Mouse (Mus musculus) natural killer cell, adult 2 months (primary cell): ENCODE results near the gene Fzd2.
"Not testable (repeated sequence)": the region's sequence is repeated elsewhere in the genome, so short reads cannot be mapped to it uniquely, and the experiment has no call there.

ENCODE experiments used
- DNase-seq, 2 experiments: peaks; one replicate each; pipeline ENCODE4 v3.0.0; 2022; ENCODE audit warnings: low spot score in 2 of 2

Gene Fzd2

GRCm38 (mm10) chr11:102581281-102582015 is 22.7 kb upstream of the Fzd2 start:
- DNase-seq, result no peak

- no peak for DNase-seq
Observed at GRCm38 (mm10) chr11:102582016-102582610, 22.1 kb upstream of the Fzd2 start.

DNA sequence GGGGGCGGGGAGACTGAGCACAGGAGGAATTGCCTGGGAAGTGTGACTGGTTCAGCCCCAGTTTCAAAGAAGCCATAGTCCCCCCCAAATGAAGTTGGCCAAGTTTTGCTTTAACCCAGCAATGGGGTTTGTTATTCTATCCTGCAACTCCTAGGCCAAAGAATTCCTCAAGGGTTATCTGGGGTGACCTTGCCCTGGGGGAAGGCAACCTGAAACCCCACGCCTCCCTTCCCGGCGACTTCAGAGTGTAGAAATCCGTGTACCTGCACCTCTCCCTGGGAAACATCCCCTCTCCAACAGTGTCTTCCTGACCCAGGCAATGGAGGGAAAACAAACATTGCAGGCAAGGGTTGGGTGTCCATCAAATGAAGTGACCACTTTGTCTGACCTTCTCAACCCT is 21.5 kb upstream of the Fzd2 start:
- DNase-seq, result no peak

- no peak for DNase-seq
Observed at GRCm38 (mm10) chr11:102586445-102587130, 17.6 kb upstream of the Fzd2 start.

DNA sequence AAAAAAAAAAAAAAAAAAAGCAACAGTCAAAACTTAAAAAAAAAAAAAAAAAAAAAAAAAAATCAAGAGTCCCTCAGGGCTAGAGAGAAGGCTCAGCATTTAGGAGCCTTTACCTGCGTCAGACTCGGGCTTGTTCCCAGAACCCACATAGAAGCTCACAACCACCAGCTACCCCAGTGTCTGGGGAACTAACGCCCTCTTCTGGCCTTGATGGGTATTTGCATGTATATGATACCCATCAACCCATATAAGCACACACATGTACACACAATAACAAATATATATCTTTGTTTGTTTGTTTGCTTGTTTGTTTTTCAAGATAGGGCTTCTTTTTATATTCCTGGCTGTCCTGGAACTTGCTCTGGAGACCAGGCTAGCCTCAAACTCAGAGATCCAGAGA is 16.6 kb upstream of the Fzd2 start:
- DNase-seq, result no peak

DNA sequence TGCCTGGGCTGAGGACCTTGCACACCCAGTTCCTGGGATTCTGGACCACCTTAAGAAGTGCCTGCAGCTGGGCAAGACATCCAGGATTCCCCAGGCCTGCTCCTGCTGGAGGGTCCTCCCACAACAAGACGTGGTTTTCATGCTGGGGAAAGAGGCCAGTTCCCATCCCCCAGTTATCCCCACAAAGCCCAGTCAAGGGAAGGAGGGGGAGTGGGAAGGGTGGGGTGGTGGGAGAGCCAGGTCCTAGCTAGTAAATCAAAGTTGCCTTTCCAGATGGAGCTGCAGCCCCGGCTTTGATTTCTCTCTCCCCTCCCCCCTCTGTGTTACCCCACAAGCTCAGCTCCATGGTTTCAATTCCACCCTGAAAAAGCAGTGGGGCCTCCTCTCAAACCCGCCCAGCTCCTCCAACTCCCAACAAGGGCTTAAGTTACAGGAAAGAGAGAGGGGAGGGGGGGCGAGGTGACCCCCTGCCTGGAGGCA is 8.8 kb upstream of the Fzd2 start:
- DNase-seq, result no peak

DNA sequence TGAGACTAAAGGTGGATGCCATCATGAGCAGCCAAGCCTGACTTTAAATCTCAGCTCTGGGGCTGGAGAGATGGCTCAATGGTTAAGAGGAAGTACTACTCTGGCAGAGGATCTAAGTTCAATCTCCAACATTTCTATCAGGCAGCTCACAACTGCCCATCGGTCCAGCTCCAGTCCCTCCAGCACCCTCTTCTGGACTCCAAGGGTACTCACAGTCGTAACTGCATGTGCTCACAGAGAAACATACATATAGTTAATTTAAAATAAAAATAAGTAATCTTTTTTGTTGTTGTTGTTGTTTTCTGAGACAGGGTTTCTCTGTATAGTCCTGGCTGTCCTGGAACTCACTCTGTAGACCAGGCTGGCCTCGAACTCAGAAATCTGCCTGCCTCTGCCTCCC is 4.3 kb upstream of the Fzd2 start:
- DNase-seq, result no peak

GRCm38 (mm10) chr11:102602816-102603495 is 1.2 kb upstream of the Fzd2 start:
- DNase-seq, result no peak

GRCm38 (mm10) chr11:102603496-102603850 is 723 bp upstream of the Fzd2 start:
- no peak for DNase-seq

GRCm38 (mm10) chr11:102604777-102605552 is 769 bp downstream of the Fzd2 start:
- DNase-seq, result no peak

- DNase-seq, result no peak
Observed at GRCm38 (mm10) chr11:102605553-102606416, 1.6 kb downstream of the Fzd2 start.

DNA sequence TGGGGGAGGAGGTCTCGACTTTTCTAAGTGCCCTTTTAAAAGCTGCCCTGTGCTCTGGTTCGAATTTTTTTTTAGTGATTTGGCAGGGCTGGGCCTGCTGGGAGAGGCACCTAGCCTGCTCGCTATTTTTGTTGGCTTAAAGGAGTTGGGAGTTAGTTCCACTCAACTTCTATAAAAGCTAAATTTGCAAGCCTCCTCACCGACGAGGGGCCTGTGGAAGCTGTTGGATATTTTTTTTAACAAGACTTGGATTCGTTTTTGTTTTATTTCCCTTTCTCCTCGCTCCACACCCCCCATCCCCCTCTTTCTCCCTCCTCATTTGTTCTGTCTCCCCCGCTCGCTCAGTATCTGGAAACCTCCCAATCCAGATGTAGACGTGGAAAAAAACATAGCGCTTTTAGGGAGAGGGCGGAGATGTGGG is 2.6 kb downstream of the Fzd2 start:
- DNase-seq, result no peak

GRCm38 (mm10) chr11:102607201-102607600 is 3.0 kb downstream of the Fzd2 start:
- DNase-seq, result not testable (repeated sequence)

DNA sequence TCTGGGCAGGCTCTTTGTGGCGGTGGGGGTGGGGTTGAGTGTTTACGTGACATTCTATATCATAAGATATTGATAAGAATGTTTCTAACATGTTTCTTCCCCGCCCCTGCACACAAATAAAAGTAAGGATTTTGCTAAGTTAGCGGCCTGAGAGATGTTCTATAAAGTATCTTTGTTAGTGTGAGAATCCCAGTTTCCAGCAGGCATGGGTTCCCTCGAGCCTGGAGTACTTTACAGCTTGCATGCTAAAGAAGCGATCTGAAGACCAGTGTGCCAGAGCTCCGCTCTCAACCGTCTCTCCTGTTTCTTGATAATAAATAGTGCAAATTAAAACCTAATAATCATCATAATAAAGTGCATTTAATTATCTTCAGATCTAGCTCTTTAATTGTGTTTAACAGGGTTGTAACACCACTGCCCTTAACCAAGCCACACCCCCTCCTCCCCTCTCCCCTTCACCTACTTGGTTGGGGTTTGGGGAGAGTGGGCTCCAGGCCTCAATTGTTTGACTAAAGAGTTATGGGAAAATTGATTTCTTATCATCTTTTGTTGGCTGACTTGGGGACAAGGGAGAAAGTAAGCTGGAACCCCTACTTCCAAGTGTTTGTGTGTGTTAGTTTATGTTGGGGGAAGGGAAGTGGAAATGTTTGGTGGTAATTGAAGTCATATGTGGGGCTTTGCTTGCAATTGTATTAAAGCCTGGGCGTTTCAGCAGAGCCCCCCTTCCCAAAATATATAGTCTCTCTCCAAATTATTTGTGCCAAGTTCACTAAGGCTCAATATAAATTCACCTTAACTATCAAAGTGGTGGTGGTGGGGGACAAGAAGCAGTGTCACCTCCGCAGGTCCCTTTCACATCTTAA is 3.7 kb downstream of the Fzd2 start:
- no peak for DNase-seq

- no peak for DNase-seq
Observed at GRCm38 (mm10) chr11:102608691-102609090, 4.5 kb downstream of the Fzd2 start.

GRCm38 (mm10) chr11:102609483-102609882 is 5.3 kb downstream of the Fzd2 start:
- no peak for DNase-seq

DNA sequence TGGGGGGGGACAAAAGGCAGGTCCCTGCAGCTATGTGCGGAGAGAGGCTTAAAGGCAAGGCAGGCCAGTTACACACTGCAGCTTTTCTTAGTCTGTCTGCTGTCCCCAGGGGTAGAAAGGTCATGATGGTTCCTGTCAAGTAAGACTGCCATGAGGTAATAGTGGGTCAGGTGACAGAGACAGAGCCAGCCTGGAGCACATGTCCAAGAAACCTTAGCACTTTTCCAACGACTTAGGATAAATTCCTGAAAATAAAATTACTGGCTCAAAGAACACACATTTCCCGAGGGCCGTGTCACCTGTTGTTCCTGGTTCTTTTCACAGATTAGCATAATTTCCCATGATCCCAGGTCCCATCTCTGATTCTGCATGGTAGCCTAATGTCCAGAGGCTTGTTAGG is 6.1 kb downstream of the Fzd2 start:
- DNase-seq, result no peak

DNA sequence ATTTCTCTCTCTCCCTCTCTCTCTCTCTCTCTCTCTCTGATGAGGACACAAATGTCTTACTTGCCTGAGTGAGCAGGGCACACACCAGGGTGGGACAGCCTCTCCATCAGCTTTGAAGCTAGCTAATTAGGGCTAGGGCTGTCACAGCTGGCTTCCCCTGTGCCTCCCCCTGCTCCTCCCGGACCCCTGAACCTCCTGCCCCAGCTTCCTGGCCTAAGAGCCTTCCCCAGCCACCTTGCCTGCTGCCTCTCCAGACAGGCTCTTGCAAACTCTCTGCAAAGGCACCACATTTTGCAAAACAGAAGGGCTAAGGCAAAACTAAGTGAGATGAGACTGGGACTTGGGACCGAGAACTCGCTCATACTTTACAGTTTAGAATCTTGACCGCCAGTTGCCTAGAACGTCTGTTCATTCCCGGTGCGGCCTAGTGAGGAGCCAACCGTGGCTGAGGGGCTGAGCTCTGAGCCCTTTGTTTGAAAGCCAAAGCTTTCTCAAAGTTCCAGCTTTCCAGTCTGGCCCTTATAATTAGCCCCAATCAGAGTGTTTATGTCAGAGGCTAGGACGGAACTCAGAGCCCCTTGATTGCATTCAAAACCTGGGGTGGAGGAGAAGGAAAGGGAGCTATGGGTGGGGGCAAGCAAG is 6.6 kb downstream of the Fzd2 start:
- no peak for DNase-seq

DNA sequence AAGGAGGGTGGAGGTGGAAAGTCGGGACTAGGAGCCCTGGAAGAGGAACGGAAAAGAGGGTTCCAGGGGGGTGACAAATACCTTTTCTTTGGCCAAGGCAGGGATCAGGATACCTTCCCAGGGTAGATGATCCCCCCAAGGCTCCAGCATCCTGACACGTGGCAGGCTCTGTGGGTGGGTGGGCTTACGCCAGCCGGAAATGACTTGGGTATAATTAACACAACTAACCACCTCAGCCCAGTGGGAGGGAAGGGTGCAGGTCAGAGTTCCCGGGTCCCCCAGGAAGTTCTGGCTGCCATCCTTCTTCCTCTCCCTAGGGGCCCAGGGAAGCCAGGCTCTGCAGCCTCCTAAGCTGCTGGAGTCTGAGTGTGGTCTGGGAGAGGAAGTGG is 7.1 kb downstream of the Fzd2 start:
- DNase-seq, result no peak
